Mouse (Mus musculus) cerebellum, adult 11-12 months (tissue): ENCODE results near the gene Pakap.

Experiments
- DNase-seq: peaks from one replicate; pipeline ENCODE4 v3.0.0; 2022

The Pakap gene

GRCm38 (mm10) chr4:57723659-57724058 lies 155.7 kb downstream of the Pakap start:
- no peak for DNase-seq

- no peak for DNase-seq
Measured at GRCm38 (mm10) chr4:57725569-57725968, 157.6 kb downstream of the Pakap start.

- DNase-seq = no peak
Measured at GRCm38 (mm10) chr4:57728611-57729183, 160.7 kb downstream of the Pakap start.

- no peak for DNase-seq
Measured at GRCm38 (mm10) chr4:57730047-57730446, 162.1 kb downstream of the Pakap start.

- no peak for DNase-seq
Measured at GRCm38 (mm10) chr4:57730801-57731598, 163.0 kb downstream of the Pakap start.

- no peak for DNase-seq
Measured at GRCm38 (mm10) chr4:57732351-57732750, 164.4 kb downstream of the Pakap start.

- no peak for DNase-seq
Measured at GRCm38 (mm10) chr4:57733445-57733844, 165.5 kb downstream of the Pakap start.

GRCm38 (mm10) chr4:57735426-57735825 lies 167.4 kb downstream of the Pakap start:
- no peak for DNase-seq

- no peak for DNase-seq
Measured at GRCm38 (mm10) chr4:57738856-57739552, 171.0 kb downstream of the Pakap start.

GRCm38 (mm10) chr4:57743325-57743929 lies 175.4 kb downstream of the Pakap start:
- no peak for DNase-seq

- no peak for DNase-seq
Measured at GRCm38 (mm10) chr4:57750651-57751050, 182.7 kb downstream of the Pakap start.

GRCm38 (mm10) chr4:57751054-57751453 lies 183.1 kb downstream of the Pakap start:
- DNase-seq = no peak

GRCm38 (mm10) chr4:57751566-57751965 lies 183.6 kb downstream of the Pakap start:
- no peak for DNase-seq

- DNase-seq = no peak
Measured at GRCm38 (mm10) chr4:57755085-57755484, 187.1 kb downstream of the Pakap start.

GRCm38 (mm10) chr4:57757997-57758396 lies 190.0 kb downstream of the Pakap start:
- DNase-seq = no peak

- DNase-seq = no peak
Measured at GRCm38 (mm10) chr4:57762424-57762823, 194.4 kb downstream of the Pakap start.

GRCm38 (mm10) chr4:57764392-57764791 lies 196.4 kb downstream of the Pakap start:
- DNase-seq = no peak

GRCm38 (mm10) chr4:57764926-57765325 lies 196.9 kb downstream of the Pakap start:
- DNase-seq = no peak

- no peak for DNase-seq
Measured at GRCm38 (mm10) chr4:57765806-57766205, 197.8 kb downstream of the Pakap start.

GRCm38 (mm10) chr4:57769007-57769406 lies 201.0 kb downstream of the Pakap start:
- no peak for DNase-seq

- DNase-seq = no peak
Measured at GRCm38 (mm10) chr4:57770185-57770823, 202.3 kb downstream of the Pakap start.

GRCm38 (mm10) chr4:57771558-57772219 lies 203.7 kb downstream of the Pakap start:
- no peak for DNase-seq
